Mouse (Mus musculus): ENCODE results near the gene Usp12.

Gene Usp12

DNA sequence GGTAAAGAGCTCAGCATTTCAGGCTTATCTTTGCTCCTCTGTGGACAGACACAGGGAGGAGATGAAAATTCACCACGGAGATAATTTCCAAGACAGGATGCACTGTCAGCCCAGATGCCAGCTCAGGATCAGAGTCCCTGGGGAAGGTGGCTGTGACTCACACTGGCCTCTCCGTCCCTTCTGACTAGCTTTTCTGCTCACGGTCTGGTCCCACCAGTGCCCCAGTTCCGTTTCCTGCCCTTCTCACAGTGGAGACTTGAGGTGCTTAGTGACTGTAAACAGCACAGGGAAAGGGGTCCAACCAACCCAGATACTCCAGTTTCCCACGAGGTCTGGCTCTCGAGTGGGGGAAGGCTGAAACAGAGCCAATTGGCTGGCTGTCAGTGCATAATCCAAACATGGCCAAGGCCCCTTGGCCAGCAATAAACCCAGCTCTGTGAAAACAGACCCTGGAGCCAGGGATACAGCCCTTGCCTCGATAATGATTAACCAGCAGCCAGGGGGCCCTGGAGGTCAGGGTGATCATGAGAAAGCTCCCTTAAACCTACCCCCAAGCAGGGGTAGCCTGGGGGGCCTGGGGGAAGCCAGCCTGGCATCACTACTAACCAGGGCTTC, 102.3 kb downstream of the Usp12 start:
- no peak for DNase-seq (ENCODE audit: low spot score)

DNA sequence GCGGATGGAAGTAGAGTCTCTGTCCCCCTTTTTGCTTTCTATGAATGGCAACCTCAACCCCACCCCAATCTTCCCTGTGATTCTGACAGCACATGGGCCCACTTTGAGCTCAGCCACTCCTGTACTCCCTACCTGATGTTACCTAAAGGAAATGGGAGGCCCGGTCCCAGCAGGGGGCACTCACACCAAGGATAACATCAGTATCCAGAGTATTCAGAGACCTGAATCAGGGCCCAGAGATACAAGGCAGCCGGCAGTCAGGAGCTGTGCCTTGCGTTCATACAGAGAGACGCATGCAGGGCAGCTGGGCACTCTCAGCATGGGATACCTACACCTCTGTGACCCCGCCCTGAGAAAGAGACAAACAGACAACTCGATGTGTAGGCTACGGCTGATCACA, 103.1 kb downstream of the Usp12 start:
- no peak for DNase-seq (ENCODE audit: low spot score)

DNA sequence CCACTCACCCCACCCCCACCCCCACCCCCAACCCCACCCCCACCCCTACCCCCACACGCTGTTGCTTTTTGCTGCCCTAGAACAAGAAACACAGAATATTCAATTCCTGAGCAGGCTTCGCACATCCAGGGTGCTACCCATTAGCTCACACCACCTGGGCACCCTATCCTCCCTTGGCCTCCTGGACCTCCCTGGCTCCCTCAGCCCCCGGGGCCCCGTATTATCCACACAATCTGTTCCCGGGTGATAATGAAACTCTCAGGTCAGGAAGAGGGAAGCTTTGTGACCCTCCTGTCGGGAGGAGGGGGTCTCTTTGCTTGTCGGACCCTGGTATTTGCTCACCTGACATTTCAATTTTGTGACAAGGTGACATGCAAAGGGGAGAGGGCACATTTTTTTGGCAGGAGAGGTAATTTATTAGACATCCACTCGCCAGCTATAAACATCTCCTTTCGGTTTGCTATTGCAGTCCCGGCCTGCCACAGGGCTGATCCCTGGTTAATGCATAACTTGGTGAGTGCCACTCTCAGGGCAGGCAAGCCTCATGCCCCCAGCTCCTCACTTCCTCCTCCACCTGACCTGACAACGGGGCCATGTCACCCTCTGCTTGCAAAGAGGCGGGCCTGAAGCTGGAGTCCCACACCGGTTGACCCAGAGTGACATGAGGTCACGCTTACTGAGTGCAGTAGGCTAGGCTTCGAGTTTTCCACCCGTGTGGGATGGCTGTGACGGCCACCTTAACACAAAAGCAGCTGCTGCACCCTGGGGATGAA, 107.1 kb downstream of the Usp12 start:
- DNase-seq (ENCODE audit: low spot score), result no peak

DNA sequence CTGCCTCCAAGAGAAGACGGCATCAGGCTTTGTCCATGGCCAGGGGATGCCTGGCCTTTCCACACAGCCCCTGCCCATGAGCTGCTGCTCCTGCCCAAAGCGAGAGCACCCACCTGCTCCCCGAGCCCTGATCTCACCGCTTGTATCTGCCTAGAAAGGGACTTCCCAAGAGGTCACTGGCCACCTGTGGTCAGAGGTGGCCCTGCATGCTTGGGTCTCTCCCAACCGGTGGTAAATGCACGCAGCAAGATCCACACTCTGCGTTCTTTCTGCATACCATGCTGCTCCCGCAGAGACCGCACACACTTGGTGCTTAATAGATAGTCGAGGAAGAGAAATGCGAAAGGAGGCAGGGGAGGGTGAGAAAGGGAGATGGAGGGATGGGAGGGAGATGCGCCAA, 107.9 kb downstream of the Usp12 start:
- no peak for DNase-seq (ENCODE audit: low spot score)
